Mouse (Mus musculus): ENCODE data around the gene Ift20.

DNA sequence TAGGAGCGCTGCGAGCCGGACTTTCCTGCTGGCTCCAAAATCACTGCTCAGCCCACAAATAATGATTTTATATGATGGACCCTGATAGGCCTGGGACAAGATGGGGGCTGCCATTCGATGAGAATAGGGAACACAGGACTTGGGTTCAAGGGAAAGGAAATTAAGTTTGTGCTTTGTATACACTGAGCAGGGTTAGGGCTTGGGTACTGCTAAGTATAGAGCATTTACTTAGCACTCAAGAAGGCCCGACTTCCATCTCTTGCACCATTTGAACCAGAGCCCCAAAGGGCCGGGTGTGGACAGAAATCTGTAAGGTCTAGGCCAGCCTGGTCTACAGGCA, 14.9 kb downstream of the Ift20 start:
- no peak for TF ChIP-seq GATA1 (IDR thresholded peaks at IDR 0.05; ENCODE audit: low read length)
- TF ChIP-seq TAL1 (IDR thresholded peaks at IDR 0.05; ENCODE audit: low read length), result no peak

All from erythroblast, embryonic 14.5 days (primary cell).